Mouse (Mus musculus) heart, postnatal 14 days (tissue): ENCODE data around the gene Ndufc2. TPM values are rescaled to one million over a fixed set of nuclear protein-coding genes. Genes with fewer than 3 reads are reported as not detected.
"Not testable (repeated sequence)": the region's sequence is repeated elsewhere in the genome, so short reads cannot be mapped to it uniquely, and the experiment has no call there.

ENCODE experiments used
- DNase-seq, 2 experiments: peaks; one replicate each; pipeline ENCODE4 v3.0.0; 2021 to 2022
- intact Hi-C: fragments of 180-260 bp; cut with DNase I; formaldehyde crosslinking; loops from one replicate; pipeline ENCODE4 v1.15.1; 2025
- total RNA-seq, 2 experiments: library from RNA; stranded (reverse); gene quantifications; 2 replicates each; pipeline ENCODE4 v1.2.3; 2021

Ndufc2 gene
- total RNA-seq, 2 experiments from 2014 or later = 516 to 524 TPM

- intact Hi-C loops = loop anchor here (5.0 kb wide), 1 partner anchor 156 kb away; the partner anchor contains the start of genes Aamdc and Rsf1
- peak in 1 of 2 experiments; percentile 53 for DNase-seq
Measured at GRCm38 (mm10) chr7:97420958-97421651, 21.3 kb downstream of the Ndufc2 start.

- DNase-seq = no peak
- intact Hi-C loops = loop anchor here (2.0 to 5.0 kb wide), 2 partner anchors 154 to 257 kb away; partner anchors contain the start of genes Aamdc and Rsf1
Measured at GRCm38 (mm10) chr7:97423754-97424153, 24.0 kb downstream of the Ndufc2 start.

GRCm38 (mm10) chr7:97424621-97425245 lies 24.9 kb downstream of the Ndufc2 start:
- peak; percentile 93 to 98 for DNase-seq

GRCm38 (mm10) chr7:97426566-97426965 lies 26.8 kb downstream of the Ndufc2 start:
- intact Hi-C loops = no loop called here
- no peak for DNase-seq

More at GRCm38 (mm10) chr7:97424621-97425245, 24.9 kb downstream of the Ndufc2 start:
- intact Hi-C loops = loop anchor here (2.0 to 5.0 kb wide), 2 partner anchors 153 to 256 kb away; partner anchors contain the start of genes Aamdc and Rsf1

GRCm38 (mm10) chr7:97427296-97427695 lies 27.5 kb downstream of the Ndufc2 start:
- DNase-seq = no peak
- intact Hi-C loops = no loop called here

GRCm38 (mm10) chr7:97427778-97428420 lies 28.1 kb downstream of the Ndufc2 start:
- peak in 1 of 2 experiments; percentile 52 for DNase-seq
- intact Hi-C loops = loop anchor here (2.0 kb wide), 1 partner anchor 51 kb away; no protein-coding TSS in a partner anchor

- intact Hi-C loops = loop anchor here (2.0 kb wide), 1 partner anchor 49 kb away; no protein-coding TSS in a partner anchor
- DNase-seq = peak in 1 of 2 experiments; percentile 22
Measured at GRCm38 (mm10) chr7:97429705-97430104, 29.9 kb downstream of the Ndufc2 start.

- intact Hi-C loops, DNase-seq: not testable (repeated sequence)
Measured at GRCm38 (mm10) chr7:97433517-97433916, 33.7 kb downstream of the Ndufc2 start.

GRCm38 (mm10) chr7:97434517-97434916 lies 34.7 kb downstream of the Ndufc2 start:
- intact Hi-C loops = no loop called here
- no peak for DNase-seq

- DNase-seq = no peak
- intact Hi-C loops = no loop called here
Measured at GRCm38 (mm10) chr7:97438986-97439385, 39.2 kb downstream of the Ndufc2 start.

GRCm38 (mm10) chr7:97446171-97446925 lies 46.5 kb downstream of the Ndufc2 start:
- DNase-seq = peak; percentile 82 to 86
- intact Hi-C loops = no loop called here

- intact Hi-C loops = no loop called here
- no peak for DNase-seq
Measured at GRCm38 (mm10) chr7:97447050-97447531, 47.3 kb downstream of the Ndufc2 start.

GRCm38 (mm10) chr7:97451023-97451422 lies 51.2 kb downstream of the Ndufc2 start, which contains the start of gene Kctd14:
Gene Kctd14 (plus strand): TSS chr7:97451323.
- intact Hi-C loops, DNase-seq: not testable (repeated sequence)

- intact Hi-C loops = loop anchor here (2.0 kb wide), 1 partner anchor 23 kb away; no protein-coding TSS in a partner anchor
- no peak for DNase-seq
Measured at GRCm38 (mm10) chr7:97452196-97452595, 52.4 kb downstream of the Ndufc2 start.

GRCm38 (mm10) chr7:97453141-97453921 lies 53.5 kb downstream of the Ndufc2 start:
- intact Hi-C loops = loop anchor here (2.0 kb wide), 1 partner anchor 21 kb away; no protein-coding TSS in a partner anchor
- DNase-seq = peak; percentile 8 to 9

GRCm38 (mm10) chr7:97454795-97455194 lies 55.0 kb downstream of the Ndufc2 start:
- DNase-seq = no peak
- intact Hi-C loops = no loop called here

- intact Hi-C loops = no loop called here
- no peak for DNase-seq
Measured at GRCm38 (mm10) chr7:97455577-97455976, 55.8 kb downstream of the Ndufc2 start.
